ENCODE assay signal across 13 mouse cellular contexts in the genomic region with DNA sequence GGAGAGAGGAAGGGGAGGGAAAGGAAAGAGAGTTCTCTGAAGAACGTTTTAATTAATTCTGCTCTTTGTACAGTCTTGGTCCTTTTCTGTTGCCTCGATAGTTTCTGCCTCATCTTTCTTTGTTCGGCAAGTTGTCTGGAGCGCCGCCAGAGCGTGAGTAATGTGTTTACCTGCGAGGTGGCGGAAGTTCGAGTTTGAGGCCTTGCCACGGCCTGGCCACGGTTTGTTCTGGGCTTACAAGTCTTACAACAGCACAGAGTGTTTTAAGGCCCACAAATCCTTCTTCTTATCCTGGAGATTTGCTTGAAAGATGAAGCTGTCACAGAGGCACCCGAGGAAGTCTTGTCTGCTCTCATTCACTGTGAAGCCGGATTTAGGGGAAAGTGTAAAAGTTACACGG.
DNase-seq lines count a peak whose midpoint lies in the region.
"Had no signal": no experiment of that assay in that cellular context is flagged by ENCODE, and none has a peak within 500 bp of the region (broad histone marks: within the 10 kb centered on the region; RNA-seq: fewer than 3 reads in every experiment).

No protein-coding gene starts in this region.

- DNase-seq in adrenal gland, postnatal 10 days: peak; percentile 5
- no peak for DNase-seq in adrenal gland, postnatal 36 days
- peak; percentile 5 to 37 for DNase-seq in kidney, postnatal 25 days
- DNase-seq in kidney, adult 9 months: no peak
- DNase-seq in urinary bladder, adult 18-20 months (ENCODE audit: low spot score in 2 of 2): peak; percentile 21 to 30
- DNase-seq in urinary bladder, postnatal 10 days (ENCODE audit: low spot score): no peak
- DNase-seq in left cerebral cortex, postnatal 14 days (ENCODE audit: low spot score in 2 of 2): no peak
- no peak for DNase-seq in left cerebral cortex, adult 9 months (ENCODE audit: low spot score in 2 of 2)
- DNase-seq: adrenal gland, adult 8-10 months; heart, adult 2 months; heart, postnatal 36 days; left cerebral cortex, postnatal 4 days; spleen, adult 18-20 months had no signal

- intact Hi-C loops in left cerebral cortex, postnatal 14 days (cut with DNase I): no loop called here

Comparison
In these comparisons a context has a peak if more than half of its experiments do, and no peak if none do; other contexts are left out.
1. DNase-seq: peak in adrenal gland, postnatal 10 days (single experiment), kidney, postnatal 25 days (2 of 2) and urinary bladder, adult 18-20 months (2 of 2); none in adrenal gland, postnatal 36 days (0 of 2), kidney, adult 9 months (single experiment), urinary bladder, postnatal 10 days (single experiment), left cerebral cortex, postnatal 14 days (0 of 2) and left cerebral cortex, adult 9 months (0 of 2).